Mouse (Mus musculus): ENCODE measurements at regions not wholly inside any gene's neighbourhood (a gene's known extent, or its start where the extent isn't known, plus 50 kb on each side); places are given as distances from the start of the nearest gene placed in this dataset.
"Not testable (repeated sequence)": the region's sequence is repeated elsewhere in the genome, so short reads cannot be mapped to it uniquely, and the experiment has no call there.

DNA sequence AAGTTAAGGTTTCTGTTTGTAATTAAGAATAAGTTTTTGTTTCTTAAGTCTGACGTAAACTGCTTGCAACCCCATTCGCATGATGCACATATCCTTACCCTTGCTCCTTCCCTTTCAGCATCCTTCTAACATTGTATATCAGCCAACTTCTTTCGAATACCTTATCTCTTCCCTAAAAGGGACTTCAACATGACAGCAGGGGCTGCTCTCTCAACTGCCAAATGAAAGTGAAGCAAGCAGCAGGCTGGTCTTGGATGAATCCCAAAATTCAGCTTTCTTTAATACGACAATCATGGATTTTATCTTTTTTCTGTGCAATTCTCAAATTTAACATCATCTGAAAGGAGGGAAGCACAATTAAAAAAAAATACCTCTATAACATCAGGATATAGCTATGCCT, 403.2 kb downstream of the Serpinb8 start:
- 0 out of 2 replicates have a peak, but pooled peaks cover 3% of the 10 kb centered on the region for H3K9me3 ChIP-seq
- 93% methylated on average over 4 of the region's 4 CpGs for WGBS
- ATAC-seq = no peak

DNA sequence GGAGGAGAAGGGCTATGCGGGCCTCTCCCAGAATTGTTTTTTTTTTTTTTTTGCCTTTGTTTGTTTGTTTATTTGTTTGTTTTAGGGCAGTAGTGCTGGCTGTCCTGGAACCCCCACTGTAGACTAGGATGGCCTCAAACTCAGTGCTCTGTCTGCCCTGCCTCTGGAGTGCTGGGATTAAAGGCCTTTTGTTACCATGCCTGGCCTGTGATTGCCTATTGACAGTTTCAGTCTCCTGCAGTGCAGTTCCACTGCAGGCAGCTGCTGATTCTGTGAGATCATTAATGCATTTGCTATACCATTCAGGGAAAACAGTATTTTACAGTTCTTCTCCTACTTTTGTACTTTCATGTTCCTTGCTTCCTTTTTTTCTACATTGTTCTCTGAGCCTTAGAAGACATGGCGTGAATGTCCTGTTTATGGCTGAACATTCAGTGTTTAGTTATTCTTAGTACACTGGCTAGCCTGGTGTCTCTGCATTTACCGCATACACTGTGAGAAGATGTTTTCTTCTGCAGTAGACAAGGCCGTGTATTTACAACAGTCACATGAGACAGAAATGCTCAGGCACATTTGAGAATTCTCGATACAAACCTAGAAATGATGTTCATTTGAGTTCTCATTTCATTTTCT, 434.0 kb downstream of the Serpinb8 start:
- WGBS = 26% methylated on average over 5 of the region's 5 CpGs
- Histone ChIP-seq H3K9me3 (no peaks in the 10 kb centered on the region), H3K27me3 (no peaks in the 10 kb centered on the region), H3K9ac (replicated peaks) (no peak overlapping the region), H3K4me3 (replicated peaks) (no peak overlapping the region), H3K4me2 (replicated peaks) (no peak overlapping the region), H3K27ac (peak overlapping the region; percentile 30; the same call in 1 of the 2 replicates), H3K4me1 (replicated peaks) (peaks cover 6% of the 10 kb centered on the region; the same call in 1 of the 2 replicates), H3K36me3 (no peaks in the 10 kb centered on the region)
- ATAC-seq = peak; percentile 87

More for the DNA sequence above, 403.2 kb downstream of the Serpinb8 start:
- H3K4me1 ChIP-seq (replicated peaks) = no peaks in the 10 kb centered on the region
- H3K27ac ChIP-seq = no peak overlapping the region
- H3K36me3 ChIP-seq = no peaks in the 10 kb centered on the region
- no peak overlapping the region for H3K4me2 ChIP-seq (replicated peaks)
- H3K9ac ChIP-seq (replicated peaks) = no peak overlapping the region
- H3K4me3 ChIP-seq (replicated peaks) = no peak overlapping the region
- H3K27me3 ChIP-seq = no peaks in the 10 kb centered on the region

DNA sequence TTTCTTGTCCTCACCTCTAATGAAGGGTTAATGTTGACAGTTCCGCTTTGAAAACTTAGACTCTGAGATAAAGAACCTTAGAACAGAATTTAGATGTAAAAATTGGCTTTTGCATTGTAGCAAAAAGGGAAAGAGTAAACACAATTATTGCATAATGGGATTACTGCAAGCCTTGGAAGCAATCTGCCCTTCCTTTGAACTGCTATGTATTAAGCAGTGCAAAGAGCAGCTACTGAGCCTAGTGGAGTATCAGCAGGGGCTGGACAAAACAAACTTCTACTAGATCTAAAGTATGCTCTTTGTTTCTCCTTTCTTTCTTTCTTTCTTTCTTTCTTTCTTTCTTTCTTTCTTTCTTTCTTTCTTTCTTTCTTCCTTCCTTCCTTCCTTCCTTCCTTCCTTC, 434.9 kb downstream of the Serpinb8 start:
- Histone ChIP-seq H3K4me1 (replicated peaks) (peaks cover 6% of the 10 kb centered on the region; the same call in 1 of the 2 replicates), H3K36me3 (no peaks in the 10 kb centered on the region), H3K4me2 (replicated peaks) (no peak overlapping the region), H3K9ac (replicated peaks) (no peak overlapping the region), H3K4me3 (replicated peaks) (no peak overlapping the region), H3K27ac (no peak overlapping the region), H3K27me3 (no peaks in the 10 kb centered on the region), H3K9me3 (no peaks in the 10 kb centered on the region)
- WGBS = 20% methylated on average over 1 of the region's 1 CpGs
- no peak for ATAC-seq

DNA sequence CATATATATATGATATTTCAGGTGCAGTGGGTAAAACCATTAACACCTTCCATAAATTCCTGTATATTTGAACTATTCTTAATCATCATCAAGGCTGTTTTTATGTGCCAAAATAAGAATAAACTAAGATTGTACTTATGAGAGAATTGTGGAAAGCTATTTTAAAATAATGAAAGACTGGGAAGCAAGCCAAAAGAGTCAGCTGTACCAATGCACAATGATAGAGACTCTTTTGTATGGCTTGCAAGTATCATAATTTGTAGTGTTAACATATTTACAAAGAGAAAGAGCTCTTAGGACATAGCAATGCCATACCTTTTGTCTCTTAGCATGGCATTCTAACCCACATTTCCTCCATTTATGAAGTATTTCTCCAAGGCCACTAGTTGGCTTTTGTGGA, 436.7 kb downstream of the Serpinb8 start:
- no peaks in the 10 kb centered on the region for H3K36me3 ChIP-seq
- H3K27me3 ChIP-seq = no peaks in the 10 kb centered on the region
- no peak overlapping the region for H3K9ac ChIP-seq (replicated peaks)
- no peaks in the 10 kb centered on the region for H3K9me3 ChIP-seq
- ATAC-seq = no peak
- H3K4me1 ChIP-seq (replicated peaks) = peaks cover 6% of the 10 kb centered on the region; the same call in 1 of the 2 replicates
- H3K4me3 ChIP-seq (replicated peaks) = no peak overlapping the region
- H3K27ac ChIP-seq = no peak overlapping the region
- no peak overlapping the region for H3K4me2 ChIP-seq (replicated peaks)

DNA sequence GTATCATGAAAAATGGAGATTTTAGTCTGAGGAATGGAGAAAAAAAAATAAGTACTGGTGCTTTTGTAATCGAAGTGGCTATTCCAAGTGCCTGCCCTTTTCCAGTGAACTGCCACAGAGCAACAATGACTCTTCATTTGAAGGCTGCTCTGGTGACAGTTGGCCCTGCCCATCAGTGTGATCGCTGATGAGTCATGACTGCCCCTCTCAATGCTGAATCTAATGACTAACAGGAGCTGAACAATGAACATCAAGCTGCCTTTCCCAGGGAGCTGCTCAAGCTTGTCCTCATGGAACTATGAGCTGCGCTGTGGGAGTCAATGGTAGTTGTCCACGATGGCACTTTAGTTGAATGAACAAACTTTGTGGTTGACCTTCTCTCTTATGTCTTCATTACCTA, 456.4 kb downstream of the Serpinb8 start:
- Histone ChIP-seq H3K27me3 (no peaks in the 10 kb centered on the region), H3K4me2 (replicated peaks) (no peak overlapping the region), H3K4me3 (replicated peaks) (no peak overlapping the region), H3K27ac (no peak overlapping the region), H3K36me3 (no peaks in the 10 kb centered on the region), H3K4me1 (replicated peaks) (no peaks in the 10 kb centered on the region), H3K9me3 (no peaks in the 10 kb centered on the region), H3K9ac (replicated peaks) (no peak overlapping the region)
- ATAC-seq = no peak
- WGBS = 58% methylated on average over 4 of the region's 4 CpGs

DNA sequence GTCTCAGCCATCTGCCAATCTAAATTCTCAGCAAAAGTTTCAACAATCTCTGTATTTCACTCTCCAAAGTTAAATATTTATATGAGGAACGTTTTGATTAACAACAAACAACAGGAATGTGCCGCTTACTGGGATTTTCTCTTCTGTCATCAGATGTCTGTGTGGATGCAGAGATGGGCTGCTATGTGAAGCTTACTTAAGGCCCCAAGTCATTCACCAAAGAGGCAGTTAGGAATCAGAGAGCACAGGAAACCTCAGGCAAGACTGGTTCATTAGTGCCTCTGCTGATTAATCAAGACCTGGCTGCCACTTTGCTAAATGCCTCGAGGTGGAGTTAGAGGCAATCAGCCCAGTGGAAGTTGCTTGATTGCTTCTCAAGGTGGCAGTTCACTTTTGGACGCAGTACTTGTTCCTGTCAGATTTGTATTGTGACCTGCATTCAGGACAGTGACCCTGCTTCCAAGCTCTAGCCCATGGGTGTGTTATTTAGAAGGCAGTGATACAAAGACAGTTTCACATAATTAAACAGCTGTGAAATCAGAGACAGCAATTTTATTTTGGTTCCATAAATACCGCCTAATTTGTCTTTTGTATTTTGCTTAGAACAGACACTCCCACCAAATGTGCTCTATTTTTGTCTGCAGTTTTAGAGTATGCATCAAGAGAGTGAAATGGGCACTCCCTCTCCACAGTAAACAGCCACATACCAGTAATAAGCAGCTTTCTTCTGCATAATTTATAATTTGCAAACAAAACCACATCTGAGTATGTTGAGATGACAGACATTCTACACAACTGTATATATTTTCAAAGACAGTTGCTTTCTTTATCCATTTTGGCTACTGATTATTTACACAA, 457.3 kb downstream of the Serpinb8 start:
- ATAC-seq = no peak
- no peak overlapping the region for H3K4me3 ChIP-seq (replicated peaks)
- 78% methylated on average over 5 of the region's 5 CpGs for WGBS

DNA sequence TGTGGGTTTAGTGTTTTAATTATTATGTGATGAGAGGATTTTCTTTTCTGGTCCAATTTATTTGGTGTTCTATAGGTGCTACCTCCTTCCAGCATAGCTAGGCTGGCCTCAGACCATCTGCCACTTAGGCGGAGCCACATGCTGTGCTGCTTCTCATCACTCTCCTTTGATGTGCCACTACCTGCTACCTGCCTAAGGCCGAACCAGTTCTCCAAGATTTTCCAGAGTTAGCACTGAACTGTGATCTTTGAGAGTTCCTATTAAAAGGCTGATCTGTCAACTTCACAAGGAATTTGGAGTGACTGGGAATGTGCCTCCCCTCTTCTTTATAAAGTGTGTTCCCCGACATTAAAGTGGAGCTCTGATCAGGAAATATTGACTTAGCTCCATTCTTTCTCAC, 504.8 kb downstream of the Serpinb8 start:
- no peak overlapping the region for H3K4me3 ChIP-seq (replicated peaks)
- WGBS = 86% methylated on average over 3 of the region's 3 CpGs
- no peak overlapping the region for H3K4me2 ChIP-seq (replicated peaks)
- H3K27ac ChIP-seq = no peak overlapping the region
- H3K9ac ChIP-seq (replicated peaks) = no peak overlapping the region
- no peak for ATAC-seq
- no peaks in the 10 kb centered on the region for H3K36me3 ChIP-seq
- H3K27me3 ChIP-seq = no peaks in the 10 kb centered on the region
- no peaks in the 10 kb centered on the region for H3K9me3 ChIP-seq
- no peaks in the 10 kb centered on the region for H3K4me1 ChIP-seq (replicated peaks)

More for the DNA sequence above, 457.3 kb downstream of the Serpinb8 start:
- no peaks in the 10 kb centered on the region for H3K4me1 ChIP-seq (replicated peaks)
- no peak overlapping the region for H3K27ac ChIP-seq
- no peak overlapping the region for H3K9ac ChIP-seq (replicated peaks)
- no peaks in the 10 kb centered on the region for H3K36me3 ChIP-seq
- H3K9me3 ChIP-seq = no peaks in the 10 kb centered on the region
- no peak overlapping the region for H3K4me2 ChIP-seq (replicated peaks)
- H3K27me3 ChIP-seq = no peaks in the 10 kb centered on the region

DNA sequence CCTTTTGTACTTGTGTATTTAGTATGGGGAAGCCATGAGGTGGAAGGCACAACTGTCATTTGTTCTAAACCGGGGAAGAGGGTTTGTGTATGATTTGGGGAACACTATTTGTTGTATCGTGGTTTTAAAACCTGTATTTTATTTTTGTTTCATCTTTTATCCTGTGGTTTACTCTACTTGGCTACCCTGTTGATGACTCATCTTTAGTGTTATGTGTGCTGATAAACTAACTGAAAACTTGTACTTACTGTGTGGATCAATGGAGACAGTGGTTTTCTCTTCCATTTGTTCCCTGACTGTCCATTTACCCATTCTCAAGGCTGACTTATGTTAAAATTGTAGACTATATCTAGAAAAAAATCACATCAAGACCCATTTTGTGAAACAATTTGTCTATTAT, 512.8 kb downstream of the Serpinb8 start:
- H3K9me3 ChIP-seq = no peaks in the 10 kb centered on the region
- ATAC-seq = no peak
- no peak overlapping the region for H3K4me2 ChIP-seq (replicated peaks)
- H3K27me3 ChIP-seq = no peaks in the 10 kb centered on the region
- H3K9ac ChIP-seq (replicated peaks) = no peak overlapping the region
- no peaks in the 10 kb centered on the region for H3K4me1 ChIP-seq (replicated peaks)
- no peaks in the 10 kb centered on the region for H3K36me3 ChIP-seq
- no peak overlapping the region for H3K27ac ChIP-seq
- WGBS = 91% methylated on average over 2 of the region's 2 CpGs
- H3K4me3 ChIP-seq (replicated peaks) = no peak overlapping the region

DNA sequence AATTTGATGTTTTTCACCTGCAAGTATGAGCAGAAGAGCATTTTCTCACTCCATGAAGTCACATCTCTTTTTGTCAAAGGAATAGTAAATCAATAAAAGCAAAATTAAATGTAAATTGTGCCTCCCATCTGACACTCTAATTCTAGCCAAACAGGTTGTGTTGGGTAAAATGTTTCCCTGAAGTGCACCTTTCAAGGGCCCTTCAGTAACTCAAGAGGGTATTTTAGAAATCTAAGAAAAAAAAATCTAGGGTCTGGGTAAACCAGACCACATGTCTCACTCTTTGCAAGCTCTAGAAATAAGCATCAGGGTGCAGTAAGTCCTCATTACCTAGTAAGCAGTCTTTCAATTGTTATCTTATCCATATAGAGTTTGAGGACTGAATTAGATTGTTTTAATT, 521.2 kb downstream of the Serpinb8 start:
- Histone ChIP-seq H3K9ac (replicated peaks) (no peak overlapping the region), H3K27ac (no peak overlapping the region), H3K9me3 (no peaks in the 10 kb centered on the region), H3K4me3 (replicated peaks) (no peak overlapping the region), H3K27me3 (no peaks in the 10 kb centered on the region), H3K4me1 (replicated peaks) (no peaks in the 10 kb centered on the region), H3K4me2 (replicated peaks) (no peak overlapping the region), H3K36me3 (no peaks in the 10 kb centered on the region)
- no peak for ATAC-seq

DNA sequence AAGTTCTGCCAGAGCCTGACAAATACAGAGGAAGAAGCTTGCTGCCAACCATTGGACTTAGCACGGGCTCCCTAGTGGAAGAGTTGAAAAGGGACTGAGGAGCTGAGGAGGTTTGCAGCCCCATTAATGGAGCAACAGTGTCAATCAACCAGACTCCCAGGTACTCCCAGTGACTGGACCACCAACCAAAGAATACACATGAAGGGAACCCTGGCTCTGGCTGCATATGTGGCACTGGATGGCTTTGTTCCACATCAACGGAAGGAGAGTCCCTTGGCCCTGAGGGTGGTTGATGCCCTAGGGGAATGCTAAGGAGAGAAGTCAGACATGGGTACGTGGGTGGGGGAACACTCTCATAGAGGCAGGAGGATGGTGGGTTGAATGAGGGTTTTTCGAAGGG, 537.6 kb downstream of the Serpinb8 start:
- ATAC-seq = no peak
- Histone ChIP-seq H3K4me2 (replicated peaks) (no peak overlapping the region), H3K9me3 (no peaks in the 10 kb centered on the region), H3K27me3 (no peaks in the 10 kb centered on the region), H3K4me3 (replicated peaks) (no peak overlapping the region), H3K9ac (replicated peaks) (no peak overlapping the region), H3K27ac (no peak overlapping the region), H3K36me3 (no peaks in the 10 kb centered on the region), H3K4me1 (replicated peaks) (no peaks in the 10 kb centered on the region)
- 83% methylated on average over 4 of the region's 4 CpGs for WGBS

DNA sequence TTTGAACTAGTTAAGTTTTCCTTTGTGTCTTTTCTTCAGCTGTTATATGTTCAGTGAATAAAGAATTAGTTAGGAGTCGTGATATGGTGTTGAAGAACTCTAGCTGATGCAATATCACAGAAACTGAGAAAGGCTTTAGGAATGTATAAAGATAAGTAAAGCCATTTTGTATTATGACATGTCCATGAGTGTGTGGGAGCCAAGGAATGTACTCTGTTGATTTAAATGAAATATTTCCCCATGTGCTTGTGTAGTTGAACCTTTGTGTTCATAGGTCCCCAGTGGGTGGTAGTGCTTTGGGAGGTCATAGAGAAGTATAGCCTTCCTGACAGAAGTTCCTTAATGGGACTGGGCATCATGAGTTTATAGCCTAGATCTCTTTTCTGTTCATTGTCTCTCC, 542.2 kb downstream of the Serpinb8 start:
- Histone ChIP-seq H3K4me1 (replicated peaks) (no peaks in the 10 kb centered on the region), H3K9ac (replicated peaks) (no peak overlapping the region), H3K27me3 (no peaks in the 10 kb centered on the region), H3K36me3 (no peaks in the 10 kb centered on the region), H3K9me3 (no peaks in the 10 kb centered on the region), H3K27ac (no peak overlapping the region), H3K4me2 (replicated peaks) (no peak overlapping the region), H3K4me3 (replicated peaks) (no peak overlapping the region)
- ATAC-seq = no peak
- WGBS = 79% methylated on average over 1 of the region's 1 CpGs

DNA sequence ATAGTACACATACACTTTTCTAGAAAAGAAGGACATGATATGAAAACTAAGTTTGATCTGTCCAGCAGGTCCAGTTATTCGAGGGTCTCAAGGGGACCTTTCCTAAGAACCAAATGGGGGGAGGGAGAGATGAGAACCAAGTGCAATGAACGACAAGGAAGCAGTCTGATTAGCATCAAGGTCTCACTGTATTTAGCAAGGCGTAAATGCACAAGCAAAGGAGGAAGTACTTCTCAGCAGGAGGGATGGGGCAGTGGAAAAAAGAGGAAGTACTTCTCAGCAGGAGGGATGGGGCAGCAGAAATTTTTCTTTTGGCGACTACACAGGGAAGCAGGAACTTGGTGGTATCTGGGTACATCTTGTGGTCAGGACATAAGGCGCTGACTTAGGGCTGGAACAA, 545.5 kb downstream of the Serpinb8 start:
- not testable (repeated sequence) for H3K4me2 ChIP-seq (replicated peaks); H3K4me3 ChIP-seq (replicated peaks); ATAC-seq; H3K9me3 ChIP-seq; H3K9ac ChIP-seq (replicated peaks); H3K36me3 ChIP-seq; H3K27ac ChIP-seq; H3K27me3 ChIP-seq; H3K4me1 ChIP-seq (replicated peaks)
- WGBS = 85% methylated on average over 5 of the region's 5 CpGs

All from midbrain, embryonic 13.5 days (tissue).